Comparison of ENCODE assay signal across 13 mouse cellular contexts in the genomic region with DNA sequence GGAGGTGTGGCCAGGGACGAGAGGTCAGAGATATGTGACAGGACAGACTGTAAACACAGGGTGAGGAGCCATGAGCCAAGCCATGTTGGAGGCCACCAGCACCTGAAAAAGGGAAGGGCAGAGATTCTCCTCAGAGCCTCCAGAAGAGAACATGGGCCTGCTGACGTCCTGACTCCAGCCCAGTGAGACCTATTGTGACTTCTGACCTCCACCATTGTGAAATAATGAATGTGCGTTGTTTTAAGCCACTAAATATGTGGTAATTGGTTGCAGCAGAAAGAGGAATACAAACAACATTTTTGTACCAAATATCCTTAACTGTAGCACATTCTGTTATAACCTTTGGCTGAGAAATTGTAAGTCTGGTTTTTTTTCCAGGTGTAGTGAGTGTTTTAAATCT. TPM values are rescaled to one million over a fixed set of nuclear protein-coding genes. Genes with fewer than 3 reads are reported as not detected.
DNase-seq lines count a peak whose midpoint lies in the region; ATAC-seq and TF ChIP-seq lines count a peak whose summit lies in the region.
"Had no signal": no experiment of that assay in that cellular context is flagged by ENCODE, and none has a peak within 500 bp of the region (broad histone marks: within the 10 kb centered on the region; RNA-seq: fewer than 3 reads in every experiment).

No protein-coding gene starts in this region.

- intact Hi-C loops in heart, postnatal 10 days (cut with DNase I): loop anchor here (2.0 kb wide), 1 partner anchor 66 kb away; no protein-coding TSS in a partner anchor

- H3K4me3 ChIP-seq in heart, embryonic 13.5 days: no peak overlapping the region
- H3K4me3 ChIP-seq in lung, embryonic 14.5 days (ENCODE audit: low read depth, low read length): no peak overlapping the region
- no peak overlapping the region for H3K4me3 ChIP-seq in embryonic facial prominence, embryonic 11.5 days (ENCODE audit: low read depth, low read length)
- no peak overlapping the region for H3K4me3 ChIP-seq in limb, embryonic 10.5 days
- H3K4me3 ChIP-seq: megakaryocyte, embryonic 14.5 days had no signal

- H3K4me1 ChIP-seq in heart, embryonic 13.5 days: peaks cover 73% of the 10 kb centered on the region
- H3K4me1 ChIP-seq in lung, embryonic 14.5 days (ENCODE audit: insufficient read depth): peaks cover 23% of the 10 kb centered on the region; the same call in 1 of the 2 replicates
- H3K4me1 ChIP-seq in embryonic facial prominence, embryonic 11.5 days (ENCODE audit: control insufficient read depth, insufficient read depth, low read length): peaks cover 12% of the 10 kb centered on the region
- H3K4me1 ChIP-seq in limb, embryonic 10.5 days: peaks cover 67% of the 10 kb centered on the region
- H3K4me1 ChIP-seq: megakaryocyte, embryonic 14.5 days had no signal

- TF ChIP-seq CTCF in lung, embryonic 14.5 days (IDR thresholded peaks at IDR 0.05; ENCODE audit: low read depth): no peak

- H3K9me3 ChIP-seq in heart, embryonic 13.5 days: no peaks in the 10 kb centered on the region
- no peaks in the 10 kb centered on the region for H3K9me3 ChIP-seq in lung, embryonic 14.5 days (ENCODE audit: low read depth, low read length)
- no peaks in the 10 kb centered on the region for H3K9me3 ChIP-seq in embryonic facial prominence, embryonic 11.5 days (replicated peaks; ENCODE audit: control insufficient read depth, low read length)
- no peaks in the 10 kb centered on the region for H3K9me3 ChIP-seq in limb, embryonic 10.5 days (replicated peaks)
- H3K9me3 ChIP-seq: megakaryocyte, embryonic 14.5 days had no signal

- no peaks in the 10 kb centered on the region for H3K27me3 ChIP-seq in heart, embryonic 13.5 days (replicated peaks)
- H3K27me3 ChIP-seq in lung, embryonic 14.5 days (ENCODE audit: insufficient read depth, low read length): no peaks in the 10 kb centered on the region
- no peaks in the 10 kb centered on the region for H3K27me3 ChIP-seq in embryonic facial prominence, embryonic 11.5 days (ENCODE audit: control insufficient read depth, insufficient read depth, low read length)
- H3K27me3 ChIP-seq in limb, embryonic 10.5 days (ENCODE audit: low read depth, poor library complexity, severe bottlenecking): no peaks in the 10 kb centered on the region

- DNase-seq in heart, postnatal 10 days: no peak
- DNase-seq in lung, embryonic 14.5 days: no peak
- no peak for DNase-seq in lung, postnatal 14 days
- no peak for DNase-seq in embryonic facial prominence, embryonic 11.5 days (ENCODE audit: low spot score)
- no peak for DNase-seq in limb, embryonic 10.5 days (ENCODE audit: low spot score)
- no peak for DNase-seq in left cerebral cortex, adult 8-10 months (ENCODE audit: low spot score in 2 of 2)
- DNase-seq in layer of hippocampus, adult 9-11 months: no peak
- DNase-seq: adrenal gland, postnatal 10 days; cerebellum, adult 2 months; right cerebral cortex, adult 18-20 months had no signal

- H3K4me2 ChIP-seq in heart, embryonic 13.5 days: no peak overlapping the region
- no peak overlapping the region for H3K4me2 ChIP-seq in lung, embryonic 14.5 days
- H3K4me2 ChIP-seq in embryonic facial prominence, embryonic 11.5 days (ENCODE audit: low read depth, low read length): no peak overlapping the region
- H3K4me2 ChIP-seq: hindbrain, embryonic 14.5 days had no signal

- ATAC-seq in heart, embryonic 13.5 days (ENCODE audit: extremely low read depth, insufficient number of reproducible peaks, low FRiP score, low TSS enrichment): no peak
- no peak for ATAC-seq in lung, embryonic 14.5 days (ENCODE audit: insufficient read depth)
- no peak for ATAC-seq in embryonic facial prominence, embryonic 11.5 days (replicated peaks; ENCODE audit: insufficient number of reproducible peaks, low FRiP score, low TSS enrichment, low read depth)

- peaks cover 15% of the 10 kb centered on the region for H3K36me3 ChIP-seq in heart, embryonic 13.5 days
- H3K36me3 ChIP-seq in lung, embryonic 14.5 days (ENCODE audit: insufficient read depth): no peaks in the 10 kb centered on the region; the same call in 1 of the 2 replicates
- H3K36me3 ChIP-seq in embryonic facial prominence, embryonic 11.5 days (replicated peaks; ENCODE audit: control insufficient read depth, insufficient read depth, low read depth, low read length): no peaks in the 10 kb centered on the region
- H3K36me3 ChIP-seq in limb, embryonic 10.5 days: peaks cover 10% of the 10 kb centered on the region; the same call in 1 of the 2 replicates

- peak overlapping the region; percentile 67; the same call in 1 of the 2 replicates for H3K9ac ChIP-seq in heart, embryonic 13.5 days
- no peak overlapping the region for H3K9ac ChIP-seq in lung, embryonic 14.5 days
- H3K9ac ChIP-seq in embryonic facial prominence, embryonic 11.5 days (replicated peaks; ENCODE audit: low read length): no peak overlapping the region
- H3K9ac ChIP-seq: hindbrain, embryonic 14.5 days had no signal

- WGBS in heart, embryonic 13.5 days: 71% methylated on average over 3 of the region's 3 CpGs
- 67% methylated on average over 3 of the region's 3 CpGs for WGBS in lung, embryonic 14.5 days
- WGBS in embryonic facial prominence, embryonic 11.5 days: 58% methylated on average over 3 of the region's 3 CpGs
- WGBS in limb, embryonic 10.5 days: 64% methylated on average over 3 of the region's 3 CpGs

- peak overlapping the region; percentile 92 for H3K27ac ChIP-seq in heart, embryonic 13.5 days (replicated peaks)
- H3K27ac ChIP-seq in lung, embryonic 14.5 days (ENCODE audit: low read depth): peak overlapping the region; percentile 96
- H3K27ac ChIP-seq in embryonic facial prominence, embryonic 11.5 days (replicated peaks; ENCODE audit: low read depth, low read length): peak overlapping the region; percentile 74
- H3K27ac ChIP-seq in limb, embryonic 10.5 days: peak overlapping the region; percentile 72; the same call in 1 of the 2 replicates

RNA-seq across cellular contexts. Expression of a gene that starts 39.5 kb away (rescaled TPM):
- 81.5 and 83.7 TPM in 2 replicates for polyA plus RNA-seq in heart, embryonic 13.5 days (2015; fragmentation: Nextera tagmentation; extraction: Ambion mirVana)
- total RNA-seq in heart, postnatal 10 days (2021): 10 to 100 TPM; 88.1 to 92.3 TPM
- 102 and 105 TPM in 2 replicates for polyA plus RNA-seq in lung, embryonic 14.5 days (2014; fragmentation: Nextera tagmentation; extraction: Ambion mirVana)
- 72.6 and 77.2 TPM in 2 replicates for polyA plus RNA-seq in embryonic facial prominence, embryonic 11.5 days (2014; fragmentation: Nextera tagmentation; extraction: Ambion mirVana)
- 49.6 and 64.3 TPM in 2 replicates for polyA plus RNA-seq in limb, embryonic 10.5 days (2016; fragmentation: Nextera tagmentation; extraction: Ambion mirVana)
- 10 to 100 TPM; 46.7 to 58.2 (median 53.1) TPM for total RNA-seq in left cerebral cortex, adult 8-10 months (2022)
